Mouse (Mus musculus): ENCODE data around the gene Nampt. TPM values are rescaled to one million over a fixed set of nuclear protein-coding genes. Genes with fewer than 3 reads are reported as not detected.

Nampt gene
- polyA plus RNA-seq, 1 experiment from 2014 or later: 16.4 TPM

DNA sequence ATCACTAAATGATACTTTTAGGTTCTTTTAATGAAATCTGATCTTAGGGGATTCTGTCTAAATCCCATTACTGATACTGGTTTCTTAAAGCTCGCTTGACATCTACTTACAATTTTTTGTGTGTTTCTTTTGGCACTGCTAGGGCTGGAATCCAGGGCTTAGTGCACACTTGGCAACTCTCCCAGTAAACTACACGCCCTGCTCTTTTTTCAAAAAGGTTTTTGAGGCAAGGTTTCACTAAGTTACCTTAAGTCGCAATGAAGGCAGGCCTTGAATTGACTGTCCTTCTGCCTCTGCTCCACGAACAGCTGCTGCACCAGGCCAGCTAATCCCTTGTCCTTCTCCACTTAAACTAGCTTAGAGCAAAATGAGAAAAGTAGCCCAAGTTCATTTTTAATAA is 15.9 kb downstream of the Nampt start:
- Histone ChIP-seq H3K27me3 (ENCODE audit: insufficient read depth, low read length) (no peaks in the 10 kb centered on the region), H3K9ac (replicated peaks) (no peak overlapping the region), H3K9me3 (ENCODE audit: low read length) (no peaks in the 10 kb centered on the region), H3K27ac (ENCODE audit: low read depth) (no peak overlapping the region), H3K36me3 (replicated peaks; ENCODE audit: insufficient read depth, low read length) (peaks cover 63% of the 10 kb centered on the region), H3K4me1 (ENCODE audit: insufficient read depth) (no peaks in the 10 kb centered on the region), H3K4me3 (ENCODE audit: low read depth, low read length) (no peak overlapping the region), H3K4me2 (ENCODE audit: low read depth, low read length) (no peak overlapping the region)
- whole genome bisulfite sequencing (ENCODE audit: insufficient replicate concordance): 79% methylated on average over 4 of the region's 4 CpGs
- no peak for TF ChIP-seq EP300 (IDR thresholded peaks at IDR 0.05; ENCODE audit: low read depth)
- DNase-seq (no peak), ATAC-seq (no peak)

GRCm38 (mm10) chr12:32838406-32838805 is 19.1 kb downstream of the Nampt start:
- H3K4me2 ChIP-seq (ENCODE audit: low read depth, low read length): no peak overlapping the region
- no peaks in the 10 kb centered on the region for H3K9me3 ChIP-seq (ENCODE audit: low read length)
- no peak overlapping the region for H3K4me3 ChIP-seq (ENCODE audit: low read depth, low read length)
- ATAC-seq (no peak), DNase-seq (no peak)
- H3K27me3 ChIP-seq (ENCODE audit: insufficient read depth, low read length): no peaks in the 10 kb centered on the region
- peaks cover 75% of the 10 kb centered on the region for H3K36me3 ChIP-seq (replicated peaks; ENCODE audit: insufficient read depth, low read length)
- H3K9ac ChIP-seq (replicated peaks): no peak overlapping the region
- TF ChIP-seq CTCF (IDR thresholded peaks at IDR 0.05; ENCODE audit: low read depth): no peak
- no peak for TF ChIP-seq EP300 (IDR thresholded peaks at IDR 0.05; ENCODE audit: low read depth)
- no peak overlapping the region for H3K27ac ChIP-seq (ENCODE audit: low read depth)
- 87% methylated on average over 4 of the region's 4 CpGs for WGBS (ENCODE audit: insufficient replicate concordance)
- no peaks in the 10 kb centered on the region for H3K4me1 ChIP-seq (ENCODE audit: insufficient read depth)

DNA sequence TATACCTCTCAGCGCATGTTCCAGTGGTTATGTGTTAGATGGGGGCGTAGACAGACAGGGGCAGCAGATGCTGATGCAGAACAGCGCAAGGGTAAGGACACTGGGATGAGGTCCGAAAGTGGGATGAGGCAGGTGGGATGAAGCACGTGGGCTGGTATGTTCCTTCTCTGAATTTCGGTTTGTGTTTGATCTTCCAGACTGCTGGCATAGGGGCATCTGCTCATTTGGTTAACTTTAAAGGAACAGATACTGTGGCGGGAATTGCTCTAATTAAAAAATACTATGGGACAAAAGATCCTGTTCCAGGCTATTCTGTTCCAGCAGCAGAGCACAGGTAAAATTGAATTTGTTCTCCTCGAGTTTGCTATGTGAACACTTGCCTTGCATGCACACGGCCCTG is 19.6 kb downstream of the Nampt start:
- Histone ChIP-seq H3K36me3 (replicated peaks; ENCODE audit: insufficient read depth, low read length) (peaks cover 74% of the 10 kb centered on the region), H3K27ac (ENCODE audit: low read depth) (no peak overlapping the region), H3K4me2 (ENCODE audit: low read depth, low read length) (no peak overlapping the region), H3K9me3 (ENCODE audit: low read length) (no peaks in the 10 kb centered on the region), H3K4me1 (ENCODE audit: insufficient read depth) (no peaks in the 10 kb centered on the region), H3K9ac (replicated peaks) (no peak overlapping the region), H3K27me3 (ENCODE audit: insufficient read depth, low read length) (no peaks in the 10 kb centered on the region), H3K4me3 (ENCODE audit: low read depth, low read length) (no peak overlapping the region)
- 89% methylated on average over 9 of the region's 9 CpGs for WGBS (ENCODE audit: insufficient replicate concordance)
- no peak for ATAC-seq
- no peak for DNase-seq
- TF ChIP-seq CTCF (IDR thresholded peaks at IDR 0.05; ENCODE audit: low read depth): no peak
- no peak for TF ChIP-seq EP300 (IDR thresholded peaks at IDR 0.05; ENCODE audit: low read depth)

DNA sequence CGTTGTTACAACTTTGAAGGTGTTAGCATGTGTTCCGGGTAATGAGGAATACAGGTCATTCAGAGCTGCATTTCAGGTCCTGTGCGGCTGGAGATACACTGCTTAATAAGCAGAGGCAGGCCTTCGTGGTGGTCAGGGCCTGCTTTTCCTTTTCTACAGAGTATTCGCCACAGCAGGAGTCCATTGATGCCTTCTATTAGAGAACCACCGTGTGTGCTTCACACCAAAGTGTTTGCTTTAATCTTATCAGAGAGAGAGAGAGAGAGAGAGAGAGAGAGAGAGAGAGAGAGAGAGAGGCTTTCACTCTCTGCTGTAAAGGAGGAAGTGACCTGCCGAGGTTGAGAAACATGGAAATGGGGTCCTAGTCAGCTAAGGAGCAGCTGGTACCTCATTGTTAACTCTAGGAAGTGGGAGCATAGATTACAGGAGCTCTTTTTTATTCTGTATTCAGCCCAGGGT is 22.1 kb downstream of the Nampt start:
- Histone ChIP-seq H3K4me2 (ENCODE audit: low read depth, low read length) (no peak overlapping the region), H3K9me3 (ENCODE audit: low read length) (no peaks in the 10 kb centered on the region), H3K36me3 (replicated peaks; ENCODE audit: insufficient read depth, low read length) (peaks cover 73% of the 10 kb centered on the region), H3K27ac (ENCODE audit: low read depth) (no peak overlapping the region), H3K4me1 (ENCODE audit: insufficient read depth) (no peaks in the 10 kb centered on the region), H3K9ac (replicated peaks) (no peak overlapping the region), H3K27me3 (ENCODE audit: insufficient read depth, low read length) (no peaks in the 10 kb centered on the region), H3K4me3 (ENCODE audit: low read depth, low read length) (no peak overlapping the region)
- no peak for DNase-seq
- TF ChIP-seq CTCF (IDR thresholded peaks at IDR 0.05; ENCODE audit: low read depth): no peak
- no peak for TF ChIP-seq EP300 (IDR thresholded peaks at IDR 0.05; ENCODE audit: low read depth)
- WGBS (ENCODE audit: insufficient replicate concordance): 66% methylated on average over 7 of the region's 7 CpGs
- ATAC-seq: no peak

DNA sequence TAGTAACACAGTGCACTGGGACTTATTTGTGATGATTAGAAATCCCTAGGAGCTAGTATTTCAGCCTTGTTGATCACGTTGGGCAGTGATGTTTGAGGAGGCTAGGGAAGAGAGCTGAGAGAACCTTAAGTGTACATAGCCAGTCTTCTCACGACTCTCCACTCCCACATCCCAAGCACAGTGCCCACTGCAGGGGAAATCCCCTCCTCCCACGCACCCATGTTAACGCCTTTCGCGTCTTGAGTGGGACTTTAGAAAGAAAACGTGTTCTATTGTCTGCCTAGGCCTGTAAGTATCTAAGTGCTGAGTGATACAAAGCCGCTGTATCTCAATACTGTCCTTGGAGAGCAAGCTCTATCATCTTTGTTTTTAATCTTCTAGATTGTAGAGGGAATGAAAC is 27.0 kb downstream of the Nampt start:
- 89% methylated on average over 8 of the region's 8 CpGs for WGBS (ENCODE audit: insufficient replicate concordance)
- TF ChIP-seq EP300 (IDR thresholded peaks at IDR 0.05; ENCODE audit: low read depth) (no peak), CTCF (IDR thresholded peaks at IDR 0.05; ENCODE audit: low read depth) (no peak)
- Histone ChIP-seq H3K4me1 (ENCODE audit: insufficient read depth) (no peaks in the 10 kb centered on the region), H3K4me3 (ENCODE audit: low read depth, low read length) (no peak overlapping the region), H3K4me2 (ENCODE audit: low read depth, low read length) (no peak overlapping the region), H3K9me3 (ENCODE audit: low read length) (no peaks in the 10 kb centered on the region), H3K36me3 (replicated peaks; ENCODE audit: insufficient read depth, low read length) (peaks cover 71% of the 10 kb centered on the region), H3K9ac (replicated peaks) (no peak overlapping the region), H3K27ac (ENCODE audit: low read depth) (no peak overlapping the region), H3K27me3 (ENCODE audit: insufficient read depth, low read length) (no peaks in the 10 kb centered on the region)
- no peak for DNase-seq
- ATAC-seq: no peak

- DNase-seq (no peak), ATAC-seq (no peak)
- Histone ChIP-seq H3K4me3 (ENCODE audit: low read depth, low read length) (no peak overlapping the region), H3K9me3 (ENCODE audit: low read length) (no peaks in the 10 kb centered on the region), H3K36me3 (replicated peaks; ENCODE audit: insufficient read depth, low read length) (peaks cover 22% of the 10 kb centered on the region), H3K4me1 (ENCODE audit: insufficient read depth) (no peaks in the 10 kb centered on the region), H3K27me3 (ENCODE audit: insufficient read depth, low read length) (no peaks in the 10 kb centered on the region), H3K27ac (ENCODE audit: low read depth) (no peak overlapping the region), H3K9ac (replicated peaks) (no peak overlapping the region), H3K4me2 (ENCODE audit: low read depth, low read length) (no peak overlapping the region)
- 87% methylated on average over 5 of the region's 5 CpGs for WGBS (ENCODE audit: insufficient replicate concordance)
- TF ChIP-seq CTCF (IDR thresholded peaks at IDR 0.05; ENCODE audit: low read depth) (no peak), EP300 (IDR thresholded peaks at IDR 0.05; ENCODE audit: low read depth) (no peak)
Observed at GRCm38 (mm10) chr12:32853757-32854156, 34.4 kb downstream of the Nampt start.

DNA sequence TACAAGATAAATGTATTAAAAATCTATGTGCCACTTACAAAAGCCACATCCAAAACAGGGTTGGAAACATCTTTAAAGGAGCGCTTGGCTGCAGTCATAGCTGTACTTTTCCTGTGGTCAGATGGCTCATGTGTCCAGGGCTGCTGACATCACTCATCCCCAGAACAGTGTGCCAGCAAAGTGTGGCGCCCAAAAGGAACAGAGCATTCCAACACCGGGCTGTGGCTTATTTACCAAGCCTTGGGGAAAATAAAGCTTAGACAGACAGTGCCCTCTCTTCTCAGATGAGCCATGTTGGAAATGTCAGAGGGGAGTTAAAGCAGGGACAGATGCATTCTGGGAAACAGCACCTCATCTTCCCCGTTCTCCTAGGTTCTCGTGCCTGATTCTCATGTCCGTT is 35.5 kb downstream of the Nampt start:
- Histone ChIP-seq H3K4me3 (ENCODE audit: low read depth, low read length) (no peak overlapping the region), H3K27me3 (ENCODE audit: insufficient read depth, low read length) (no peaks in the 10 kb centered on the region), H3K9me3 (ENCODE audit: low read length) (no peaks in the 10 kb centered on the region), H3K4me1 (ENCODE audit: insufficient read depth) (no peaks in the 10 kb centered on the region), H3K4me2 (ENCODE audit: low read depth, low read length) (no peak overlapping the region), H3K9ac (replicated peaks) (no peak overlapping the region), H3K27ac (ENCODE audit: low read depth) (no peak overlapping the region), H3K36me3 (replicated peaks; ENCODE audit: insufficient read depth, low read length) (peaks cover 18% of the 10 kb centered on the region)
- 74% methylated on average over 6 of the region's 6 CpGs for WGBS (ENCODE audit: insufficient replicate concordance)
- no peak for TF ChIP-seq EP300 (IDR thresholded peaks at IDR 0.05; ENCODE audit: low read depth)
- no peak for TF ChIP-seq CTCF (IDR thresholded peaks at IDR 0.05; ENCODE audit: low read depth)
- no peak for DNase-seq
- ATAC-seq: no peak

Data from liver, postnatal 0 days (tissue).